Mouse (Mus musculus): ENCODE measurements around the gene Dlgap1.

The Dlgap1 gene

DNA sequence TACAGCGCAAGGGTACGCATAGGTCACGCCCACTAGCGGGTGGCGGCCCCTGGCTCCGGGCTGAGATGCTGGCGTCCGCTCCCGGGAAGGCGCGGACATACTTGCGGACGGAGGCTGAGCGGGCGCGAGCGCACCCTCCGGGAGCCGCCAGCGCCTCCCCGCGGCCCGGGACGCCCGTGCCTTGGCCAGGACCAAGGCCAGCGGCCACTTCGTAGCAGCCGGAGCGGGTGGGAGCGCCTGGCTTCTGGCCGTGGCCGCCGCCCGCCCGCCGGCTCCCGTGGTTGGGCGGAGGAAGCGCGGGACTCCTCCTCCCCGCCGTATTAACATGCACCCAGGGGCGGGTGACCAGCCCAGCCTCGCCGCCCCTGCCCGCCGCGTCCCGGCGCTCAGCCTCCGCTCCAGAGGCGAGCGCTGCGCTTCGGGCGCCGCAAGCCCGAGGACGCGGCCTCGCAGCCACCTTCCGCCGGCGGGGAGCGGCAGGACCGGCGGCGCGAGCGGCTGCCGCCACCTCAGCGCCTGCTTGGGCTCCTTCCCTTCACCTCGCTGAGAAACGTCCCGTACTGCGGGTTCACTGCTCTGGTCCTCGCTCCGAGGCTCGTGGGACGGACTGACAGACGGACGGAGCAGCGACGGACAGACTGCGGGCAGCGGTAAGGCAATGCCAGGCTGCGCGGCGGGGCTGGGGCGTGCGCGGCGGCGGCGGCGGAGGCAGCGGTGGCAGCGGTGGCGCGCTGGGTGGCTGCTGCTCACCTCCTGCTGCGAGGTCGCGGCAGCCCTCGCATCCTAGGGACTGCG is at the start of gene Dlgap1:
TSS of gene Dlgap1 (plus strand) at position 53 of the 795 bp plus-strand sequence.
- no peak for DNase-seq (ENCODE audit: low read depth, low spot score)

DNA sequence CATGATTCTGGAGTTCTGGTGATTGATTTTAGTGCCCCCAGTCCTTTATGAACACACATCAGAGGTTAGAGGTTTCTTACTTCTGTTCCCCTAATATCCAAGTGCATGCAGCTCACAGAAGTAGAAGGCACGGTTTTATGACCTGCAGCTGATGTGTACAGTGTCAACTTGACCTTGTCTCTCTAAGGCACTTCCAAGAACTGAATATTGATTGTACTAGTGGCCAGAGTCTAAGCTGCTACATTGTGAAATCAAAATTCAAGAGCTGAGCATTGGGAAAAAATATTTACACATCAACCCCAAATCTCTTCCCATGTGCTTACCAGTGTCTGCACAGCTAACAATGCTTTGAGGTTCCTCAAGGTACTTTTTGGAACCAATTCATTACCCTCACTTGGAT is 13.9 kb upstream of the Dlgap1 start:
- no peak for DNase-seq (ENCODE audit: low read depth, low spot score)

DNA sequence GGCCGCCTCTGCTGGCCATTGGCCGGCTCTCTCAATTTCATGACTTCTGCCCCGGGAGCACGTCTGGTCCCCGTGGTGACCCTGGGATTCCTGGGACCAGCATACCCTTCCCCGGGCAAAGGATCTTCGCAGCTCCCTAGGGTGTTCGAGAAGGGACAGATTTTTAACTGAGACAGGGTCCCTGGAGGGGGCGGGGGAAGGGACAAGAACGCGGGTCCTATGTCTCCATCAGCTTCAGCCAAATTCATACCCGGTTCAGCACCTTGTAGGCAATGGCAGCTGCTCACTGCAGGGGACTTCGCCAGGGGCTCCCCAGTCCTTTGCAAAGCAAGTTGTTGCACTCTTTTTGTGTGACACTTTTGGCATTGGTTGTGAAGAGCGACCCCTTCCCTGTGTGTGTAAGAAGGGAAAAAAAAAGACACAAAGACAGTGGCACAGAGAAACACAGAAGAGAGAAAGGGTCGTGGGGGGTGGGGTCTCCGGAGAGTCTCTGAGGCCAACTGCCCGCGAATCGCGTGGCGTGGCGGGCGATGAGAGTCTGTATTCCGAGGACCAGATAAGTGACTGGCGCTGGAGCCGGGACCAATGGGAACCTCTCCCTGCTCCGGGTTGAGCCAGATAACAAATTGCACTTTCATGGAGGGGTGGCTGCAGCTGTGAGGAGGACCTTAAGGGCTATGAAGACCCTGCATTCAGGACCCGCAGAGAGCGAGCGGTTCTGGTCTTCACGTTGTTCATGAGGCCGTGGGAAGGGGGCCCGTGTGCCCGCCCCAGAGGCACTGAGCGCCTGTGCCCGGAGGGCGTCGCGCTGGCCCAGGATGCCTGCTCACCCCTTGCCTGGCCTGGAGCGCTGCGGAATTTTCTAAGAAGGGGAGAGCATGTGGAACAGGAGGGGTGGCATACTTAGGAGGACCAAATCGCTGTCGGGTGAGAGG is 1.2 kb downstream of the Dlgap1 start:
- DNase-seq (ENCODE audit: low read depth, low spot score): no peak

DNA sequence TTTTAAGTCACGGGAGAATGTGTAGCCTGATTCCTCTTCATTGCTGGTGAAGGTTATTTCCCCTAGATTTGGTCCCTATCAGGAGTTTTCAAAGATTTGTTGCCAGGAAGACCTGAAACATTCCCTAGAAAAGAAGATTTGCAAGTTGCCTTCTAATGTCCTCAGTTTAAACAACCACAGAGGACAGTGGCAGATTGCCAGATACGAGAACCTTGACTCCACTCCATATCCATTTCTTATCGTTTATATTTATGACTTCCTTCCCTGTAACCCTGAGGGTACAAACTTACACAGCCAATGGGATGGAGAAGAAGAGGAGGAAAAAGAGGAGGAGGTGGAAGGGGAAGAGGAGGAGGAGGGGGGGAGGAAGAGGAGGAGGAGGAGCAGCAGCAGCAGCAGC is 4.2 kb downstream of the Dlgap1 start:
- no peak for DNase-seq (ENCODE audit: low read depth, low spot score)

DNA sequence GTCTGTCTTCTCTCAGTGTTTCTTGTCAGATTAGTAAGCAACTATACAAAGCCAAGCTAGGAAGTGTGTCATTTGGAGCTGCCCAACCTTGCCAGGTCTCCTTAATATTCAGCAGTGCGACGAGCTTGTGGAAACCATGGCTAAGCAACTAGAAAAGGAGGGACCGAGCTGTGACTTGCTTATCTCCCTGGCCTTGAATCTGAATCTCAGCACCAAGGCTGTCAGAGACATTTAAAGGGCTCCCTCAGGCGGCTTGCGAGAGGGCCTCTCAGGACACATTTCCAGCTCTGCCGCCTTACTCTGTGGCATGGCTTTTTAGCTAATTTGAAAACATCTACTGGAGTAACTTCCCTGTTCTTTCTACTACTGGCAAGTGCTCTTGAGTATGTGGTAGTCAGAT is 5.1 kb downstream of the Dlgap1 start:
- no peak for DNase-seq (ENCODE audit: low read depth, low spot score)

DNA sequence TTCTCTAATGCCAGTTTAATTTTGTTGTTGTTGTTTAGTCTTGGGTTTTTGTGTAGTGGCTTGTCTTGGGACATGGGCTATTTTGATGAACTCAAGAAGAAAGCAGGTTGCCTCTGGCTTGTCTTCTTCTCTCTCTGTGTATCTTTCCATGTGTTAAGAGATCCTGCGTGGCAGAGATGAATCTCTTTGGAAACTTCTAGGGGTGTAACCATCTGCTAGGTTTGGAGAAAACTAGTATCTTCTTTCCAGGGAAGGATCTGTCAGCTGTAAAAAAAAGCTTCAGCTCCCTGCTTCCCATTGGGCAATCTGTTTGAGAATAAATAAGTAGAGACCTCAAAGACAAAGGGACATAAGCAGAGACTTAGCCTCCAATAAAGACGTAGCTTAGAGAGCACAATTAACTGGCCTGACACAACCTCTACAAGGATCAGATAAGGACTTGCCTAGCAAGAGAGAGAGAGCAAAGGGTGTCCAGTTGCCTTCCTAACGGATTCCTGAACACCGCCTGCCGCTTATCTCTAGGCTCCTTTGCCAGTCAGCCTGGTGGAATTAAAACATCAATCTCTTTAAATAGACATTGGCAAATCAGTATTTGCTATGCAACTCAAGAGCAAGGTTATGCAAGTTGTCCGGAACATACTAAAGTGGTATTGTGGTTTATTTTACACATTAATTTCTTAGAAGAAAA is 13.5 kb downstream of the Dlgap1 start:
- no peak for DNase-seq (ENCODE audit: low read depth, low spot score)

DNA sequence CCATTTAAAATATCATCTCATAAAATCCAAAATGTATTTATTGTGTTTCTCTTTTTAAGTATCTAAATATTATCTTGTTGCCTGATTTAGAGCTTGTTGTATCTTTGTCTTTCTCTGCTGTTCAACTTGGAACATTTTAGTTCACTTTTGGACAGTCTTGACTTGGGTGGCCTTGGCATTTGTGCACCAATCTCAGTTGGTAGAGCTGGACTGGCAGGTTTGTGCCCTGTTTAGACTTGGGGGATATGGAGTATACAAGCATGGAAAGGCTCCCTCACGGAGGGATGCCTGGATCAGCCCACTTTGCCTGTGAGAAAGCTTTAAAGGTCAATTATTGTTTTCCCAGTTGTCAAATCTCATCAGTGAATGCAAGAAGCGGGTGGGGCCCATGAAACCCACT is 27.5 kb downstream of the Dlgap1 start:
- no peak for DNase-seq (ENCODE audit: low read depth, low spot score)

DNA sequence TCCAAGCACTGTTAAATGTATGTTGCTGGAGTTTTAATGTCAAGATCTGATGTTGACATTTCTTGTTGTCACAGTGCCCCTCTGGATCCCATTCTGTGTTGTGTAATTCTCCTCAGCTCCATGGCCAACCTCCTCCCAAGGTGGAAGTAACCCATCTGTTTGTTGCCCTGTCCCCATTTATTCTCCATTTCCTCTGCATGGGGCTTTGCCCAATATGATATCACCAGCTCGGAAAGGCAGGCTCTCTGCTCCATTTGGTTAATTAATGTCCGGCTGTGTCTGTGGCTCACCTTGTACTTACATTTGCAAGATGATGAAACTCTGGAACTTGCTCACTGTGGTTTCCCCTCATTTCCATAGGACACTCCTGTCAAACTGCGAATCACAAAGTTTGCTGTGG is 33.2 kb downstream of the Dlgap1 start:
- DNase-seq (ENCODE audit: low read depth, low spot score): no peak

DNA sequence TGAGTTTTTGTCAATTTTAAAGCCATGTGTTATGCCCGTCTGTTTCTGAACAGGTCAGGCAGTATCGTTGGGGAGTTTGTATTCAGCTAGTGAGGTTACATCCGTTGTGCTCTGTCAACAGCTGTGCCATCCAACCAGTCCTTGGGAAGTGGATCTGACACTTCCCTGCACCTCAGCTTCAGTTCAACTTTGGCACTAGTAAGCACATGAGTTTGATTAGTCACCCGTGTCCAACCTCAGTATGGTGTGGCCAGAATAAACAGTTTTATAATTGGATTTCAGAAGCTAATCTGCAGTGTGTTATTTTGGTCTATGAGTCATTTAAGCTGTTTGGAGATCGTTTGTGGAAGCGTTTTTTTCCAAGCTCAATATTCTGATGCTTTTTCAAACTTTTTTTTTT is 35.8 kb downstream of the Dlgap1 start:
- DNase-seq (ENCODE audit: low read depth, low spot score): no peak

DNA sequence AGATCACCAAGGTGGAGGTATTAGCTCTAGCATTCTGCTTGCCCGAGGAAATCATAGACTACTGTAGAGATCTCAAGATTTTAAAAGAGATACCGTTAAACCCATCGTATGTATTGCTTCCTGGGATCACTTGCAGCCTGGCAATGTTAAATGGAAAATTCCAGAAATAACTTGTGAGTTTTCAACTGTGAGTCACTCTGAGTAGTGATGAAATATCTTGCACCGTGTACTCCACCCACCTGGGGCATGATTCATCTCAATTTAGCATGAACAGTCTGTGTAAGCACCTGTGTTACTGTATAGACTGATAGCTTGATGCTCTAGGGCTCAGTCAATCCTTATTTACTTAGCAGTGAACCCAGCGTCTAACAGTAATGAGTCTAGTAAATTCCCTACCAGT is 38.7 kb downstream of the Dlgap1 start:
- no peak for DNase-seq (ENCODE audit: low read depth, low spot score)

DNA sequence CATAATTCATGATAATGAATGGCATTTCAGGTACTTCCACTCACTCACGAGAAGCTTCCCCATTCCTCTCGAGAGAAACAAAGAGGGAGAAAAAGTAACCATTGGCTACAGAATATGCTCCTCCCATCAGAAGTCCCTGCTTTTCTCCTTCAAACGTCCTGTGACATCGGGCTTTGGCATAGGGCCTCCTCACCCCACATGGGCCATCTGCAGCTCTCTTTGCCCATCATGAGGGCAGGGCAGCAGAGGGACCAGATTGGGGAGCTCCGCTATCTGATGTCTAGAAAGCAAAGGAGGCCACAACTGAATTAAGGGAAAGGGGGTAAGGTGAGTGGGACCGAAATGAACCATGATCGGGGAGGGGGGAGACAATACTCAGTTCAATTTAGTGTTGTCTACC is 47.6 kb downstream of the Dlgap1 start:
- DNase-seq (ENCODE audit: low read depth, low spot score): no peak

DNA sequence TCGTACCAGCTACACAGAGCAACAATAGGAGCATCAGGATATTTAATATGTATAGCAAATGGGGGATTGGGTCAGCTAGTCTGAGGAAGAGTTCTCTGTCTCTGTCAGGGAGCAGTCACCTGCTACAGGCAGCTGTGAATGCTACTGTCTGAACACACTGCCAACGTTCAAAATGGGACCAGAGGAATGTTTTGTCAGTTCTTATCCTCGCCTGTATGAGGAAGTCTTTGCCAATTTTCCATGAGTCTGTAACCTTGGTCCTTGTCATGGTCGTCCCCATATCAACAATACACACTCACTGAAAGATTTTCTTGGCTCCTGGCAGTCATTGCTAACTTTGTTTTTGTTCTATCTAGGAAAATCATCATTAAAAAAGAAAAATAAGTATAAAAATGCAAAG is 51.5 kb downstream of the Dlgap1 start:
- DNase-seq (ENCODE audit: low read depth, low spot score): no peak

DNA sequence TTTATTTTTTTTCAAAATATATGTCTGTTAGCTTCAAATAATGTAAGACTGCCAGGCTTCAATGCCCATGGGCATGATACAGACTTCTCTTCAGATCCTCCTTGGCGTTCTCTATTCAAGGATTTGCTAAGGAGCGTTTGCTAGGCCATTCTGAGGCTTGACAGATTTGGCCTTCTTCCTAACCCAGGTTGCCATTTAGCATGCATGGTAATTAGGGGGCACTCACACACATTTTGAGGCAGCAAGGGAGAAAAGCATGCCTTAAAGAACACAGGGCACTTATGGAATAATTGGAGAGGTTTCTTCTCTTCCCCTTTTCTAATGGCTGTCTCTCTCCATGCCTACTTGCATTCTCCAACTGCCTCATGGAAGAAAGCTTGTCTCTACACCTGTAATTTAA is 53.7 kb downstream of the Dlgap1 start:
- no peak for DNase-seq (ENCODE audit: low read depth, low spot score)

DNA sequence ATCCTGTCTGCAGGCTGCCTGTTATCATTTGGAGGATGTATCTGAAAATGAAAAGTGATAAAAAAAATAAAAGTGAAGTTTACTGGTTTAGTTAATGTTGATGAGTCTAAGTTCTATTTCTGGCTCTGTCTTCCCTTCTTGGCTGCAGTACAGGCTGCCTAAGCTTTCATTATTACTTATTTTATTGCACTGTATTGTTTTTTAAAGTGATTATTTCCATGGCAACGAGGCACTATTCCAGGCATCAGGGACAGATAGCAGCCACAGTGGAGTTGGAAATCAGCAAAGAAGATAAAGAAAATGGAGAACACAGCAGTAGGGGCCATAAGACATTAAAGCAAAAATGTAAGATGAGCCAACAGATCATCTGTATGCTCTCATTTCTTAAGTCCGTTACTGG is 66.0 kb downstream of the Dlgap1 start:
- no peak for DNase-seq (ENCODE audit: low read depth, low spot score)

DNA sequence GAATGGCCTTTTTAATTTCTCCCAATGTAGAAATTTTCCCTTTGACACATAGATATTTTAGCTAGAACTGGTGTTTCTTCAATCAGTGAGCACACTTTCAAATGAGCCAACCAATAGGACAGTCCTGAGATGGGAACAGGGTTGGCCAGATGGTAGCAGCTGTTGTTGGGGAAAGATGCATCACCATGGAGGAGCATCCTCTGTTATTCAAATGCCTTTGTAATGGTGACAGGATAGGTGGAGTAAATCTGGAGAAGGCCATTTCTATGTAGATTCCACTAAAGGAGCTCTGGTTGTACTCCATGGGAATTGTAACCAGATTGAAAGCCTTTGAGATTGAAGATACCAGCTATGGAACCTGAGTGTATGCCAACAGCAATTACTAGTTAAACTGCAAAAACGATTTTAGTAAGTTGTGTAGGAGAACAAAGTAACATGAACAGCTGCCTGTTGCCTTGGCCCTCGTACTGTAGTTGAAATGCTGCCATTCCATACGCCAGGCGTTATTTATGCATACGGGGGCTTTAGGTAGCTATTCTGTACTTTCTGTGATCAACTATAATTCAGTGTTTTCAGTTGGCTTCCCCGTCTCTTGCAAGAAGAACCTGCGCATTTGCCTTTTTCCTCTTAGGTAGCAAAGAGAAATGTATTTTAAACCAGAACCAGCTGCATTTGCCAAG is 72.0 kb downstream of the Dlgap1 start:
- DNase-seq (ENCODE audit: low read depth, low spot score): no peak

DNA sequence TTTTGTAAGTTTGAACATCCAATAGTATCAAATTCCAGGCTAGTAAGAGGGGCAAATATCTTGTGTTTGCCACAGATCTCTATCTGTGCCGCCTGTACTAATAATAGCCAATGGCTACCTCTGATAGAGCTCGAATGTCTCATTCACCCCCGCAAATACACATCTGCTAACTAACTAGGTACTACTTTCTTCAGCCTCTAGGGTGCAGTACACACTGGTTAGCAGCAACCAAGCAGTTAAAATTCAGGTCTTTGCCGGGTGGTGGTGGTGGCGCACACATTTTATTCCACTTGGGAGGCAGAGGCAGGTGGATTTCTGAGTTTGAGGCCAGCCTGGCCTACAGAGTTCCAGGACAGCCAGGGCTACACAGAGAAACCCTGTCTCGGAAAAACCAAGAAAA is 99.4 kb downstream of the Dlgap1 start:
- DNase-seq (ENCODE audit: low read depth, low spot score): no peak

DNA sequence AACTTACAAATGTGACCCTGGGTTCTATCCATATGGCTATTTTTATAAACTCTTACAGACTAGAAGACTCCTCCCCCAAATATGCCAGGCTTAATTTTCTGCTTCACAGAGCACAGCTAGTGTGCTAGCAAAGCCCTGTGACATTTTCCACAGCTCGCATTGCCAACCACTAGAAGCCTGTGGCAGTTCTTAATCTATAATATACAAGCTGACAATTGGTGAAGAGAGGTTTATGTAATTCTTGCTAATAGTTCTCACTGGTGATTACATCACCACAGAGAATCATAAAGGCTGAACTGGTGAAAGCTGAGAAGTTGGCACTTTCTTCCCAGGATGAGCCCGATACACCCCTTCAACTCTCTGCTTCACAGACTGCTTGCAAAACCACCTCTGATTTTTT is 103.2 kb downstream of the Dlgap1 start:
- DNase-seq (ENCODE audit: low read depth, low spot score): no peak

DNA sequence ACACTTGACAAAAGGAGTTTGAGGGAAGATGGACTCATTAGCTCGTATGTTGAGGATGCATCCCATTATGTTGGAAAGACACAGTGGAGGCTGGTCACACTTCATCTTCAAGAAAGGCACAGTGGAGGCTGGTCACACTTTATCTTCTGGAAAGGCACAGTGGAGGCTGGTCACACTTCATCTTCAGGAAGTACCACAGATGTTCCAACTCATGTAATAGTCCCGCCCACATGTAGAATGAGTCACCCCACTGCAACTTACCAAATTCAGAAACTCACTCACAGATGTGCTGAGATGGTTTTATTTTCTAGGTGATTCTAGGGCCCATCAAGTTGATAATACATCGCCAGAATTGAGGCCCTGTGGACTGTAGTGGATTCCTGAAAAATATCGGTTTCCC is 119.3 kb downstream of the Dlgap1 start:
- no peak for DNase-seq (ENCODE audit: low read depth, low spot score)

DNA sequence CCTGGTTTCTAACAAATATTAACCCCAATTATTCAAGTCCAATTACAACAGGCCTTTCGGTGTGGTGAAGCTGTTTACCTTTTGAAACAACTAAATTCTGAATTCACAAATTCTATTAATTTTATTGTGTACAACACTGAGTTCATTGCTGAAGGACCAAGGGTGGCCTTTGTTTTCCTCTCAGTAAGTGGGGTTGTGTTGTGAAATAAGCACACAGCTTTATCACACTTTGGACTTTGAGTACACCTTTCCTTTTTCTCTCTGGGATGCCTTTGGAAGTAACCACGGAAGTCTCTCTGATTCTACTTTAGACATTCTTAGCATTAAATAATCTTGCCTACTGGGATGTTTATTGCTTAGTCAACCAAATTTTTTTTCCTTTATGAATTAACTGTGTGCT is 121.9 kb downstream of the Dlgap1 start:
- DNase-seq (ENCODE audit: low read depth, low spot score): no peak

DNA sequence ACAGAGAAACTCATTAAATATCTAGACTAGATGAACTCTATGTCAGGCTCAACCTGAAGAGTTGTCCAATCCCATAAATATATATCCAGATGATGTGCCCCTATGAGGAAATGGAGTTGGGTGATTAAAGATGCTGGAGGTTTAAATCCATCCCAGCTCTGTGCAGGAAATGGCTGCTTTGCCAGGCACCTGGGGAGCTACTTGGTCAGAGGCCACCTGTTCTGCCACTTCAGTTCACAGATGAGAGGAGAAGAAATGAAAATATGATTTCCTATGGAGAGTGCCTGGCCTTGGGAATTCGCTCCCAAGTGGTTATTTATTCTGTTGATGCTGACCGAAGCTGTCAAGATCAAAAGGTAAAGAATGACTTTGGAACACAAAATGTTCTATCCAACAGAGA is 160.3 kb downstream of the Dlgap1 start:
- no peak for DNase-seq (ENCODE audit: low read depth, low spot score)

DNA sequence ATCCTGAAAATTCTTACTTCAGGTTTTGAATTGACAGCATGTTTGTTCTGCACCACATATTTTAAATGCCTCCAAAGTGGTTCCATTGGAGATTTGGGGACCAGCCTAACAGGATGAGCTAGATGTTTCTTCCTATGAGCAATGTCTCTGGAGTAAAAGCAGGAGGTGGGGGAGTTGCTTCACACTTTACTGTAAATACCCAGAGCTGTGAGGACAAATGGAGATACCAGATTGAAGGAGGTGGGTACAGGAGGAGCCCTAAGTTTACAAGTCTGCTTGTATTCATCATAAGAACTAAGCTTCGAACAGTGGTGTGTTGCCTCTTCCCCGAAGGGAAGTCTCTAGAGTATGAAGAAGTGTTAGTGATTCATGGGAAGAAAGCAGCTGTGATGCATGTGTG is 201.0 kb downstream of the Dlgap1 start:
- DNase-seq (ENCODE audit: low read depth, low spot score): no peak

All from CD4-positive, CD25-positive, alpha-beta regulatory T cell, adult 2 months (primary cell).